Mouse (Mus musculus) midbrain, embryonic 15.5 days (tissue): Measurements from ENCODE around the gene AI837181. TPM values are rescaled to one million over a fixed set of nuclear protein-coding genes. Genes with fewer than 3 reads are reported as not detected.
"Not testable (repeated sequence)": the region's sequence is repeated elsewhere in the genome, so short reads cannot be mapped to it uniquely, and the experiment has no call there.

ENCODE experiments used
- ATAC-seq: fragments of 200-750 bp; cut with Nextera tagmentation; replicated peaks from 2 replicates; pipeline ENCODE4 v1.8.0; 2017; ENCODE audit warnings: moderate TSS enrichment
- H3K27ac ChIP-seq: fragments of 300-500 bp; sonication (generic); 2 replicates; pipeline ENCODE4 v1.5.1; 2015; ENCODE audit warnings: mild to moderate bottlenecking, inconsistent platforms
- H3K27me3 ChIP-seq: fragments of 300-500 bp; sonication (generic); replicated peaks from 2 replicates; pipeline ENCODE4 v1.6.1; 2015; ENCODE audit warnings: inconsistent platforms
- H3K36me3 ChIP-seq: fragments of 300-500 bp; sonication (generic); replicated peaks from 2 replicates; pipeline ENCODE4 v1.6.1; 2015; ENCODE audit warnings: inconsistent platforms
- H3K4me1 ChIP-seq: fragments of 300-500 bp; sonication (generic); 2 replicates; pipeline ENCODE4 v1.6.1; 2015; ENCODE audit warnings: inconsistent platforms
- H3K4me2 ChIP-seq: fragments of 300-500 bp; sonication (generic); 2 replicates; pipeline ENCODE4 v1.6.1; 2015; ENCODE audit warnings: inconsistent platforms, mild to moderate bottlenecking, moderate library complexity
- H3K4me3 ChIP-seq: fragments of 300-500 bp; sonication (generic); 2 replicates; pipeline ENCODE4 v1.5.1; 2015; ENCODE audit warnings: mild to moderate bottlenecking, inconsistent platforms
- H3K9ac ChIP-seq: fragments of 300-500 bp; sonication (generic); 2 replicates; pipeline ENCODE4 v1.6.1; 2015; ENCODE audit warnings: mild to moderate bottlenecking, inconsistent platforms
- H3K9me3 ChIP-seq: fragments of 300-500 bp; sonication (generic); 2 replicates; pipeline ENCODE4 v1.6.1; 2016; ENCODE audit warnings: inconsistent platforms
- WGBS: fragments of 180-500 bp; shearing (Covaris S2); methylation state at CpG from one replicate; pipeline ENCODE4 v1.1.7; 2015; ENCODE audit warnings: mixed read lengths; 5-methylcytosine and 5-hydroxymethylcytosine counted together
- polyA plus RNA-seq: library from polyadenylated mRNA; unstranded; fragments of >200 nt; fragmentation: Nextera tagmentation; extraction: Ambion mirVana; gene quantifications from 2 replicates; pipeline ENCODE4 v1.2.1, GENCODE M21; 2015

Gene AI837181
- polyA plus RNA-seq, result 71.5 and 74.9 TPM in 2 replicates

DNA sequence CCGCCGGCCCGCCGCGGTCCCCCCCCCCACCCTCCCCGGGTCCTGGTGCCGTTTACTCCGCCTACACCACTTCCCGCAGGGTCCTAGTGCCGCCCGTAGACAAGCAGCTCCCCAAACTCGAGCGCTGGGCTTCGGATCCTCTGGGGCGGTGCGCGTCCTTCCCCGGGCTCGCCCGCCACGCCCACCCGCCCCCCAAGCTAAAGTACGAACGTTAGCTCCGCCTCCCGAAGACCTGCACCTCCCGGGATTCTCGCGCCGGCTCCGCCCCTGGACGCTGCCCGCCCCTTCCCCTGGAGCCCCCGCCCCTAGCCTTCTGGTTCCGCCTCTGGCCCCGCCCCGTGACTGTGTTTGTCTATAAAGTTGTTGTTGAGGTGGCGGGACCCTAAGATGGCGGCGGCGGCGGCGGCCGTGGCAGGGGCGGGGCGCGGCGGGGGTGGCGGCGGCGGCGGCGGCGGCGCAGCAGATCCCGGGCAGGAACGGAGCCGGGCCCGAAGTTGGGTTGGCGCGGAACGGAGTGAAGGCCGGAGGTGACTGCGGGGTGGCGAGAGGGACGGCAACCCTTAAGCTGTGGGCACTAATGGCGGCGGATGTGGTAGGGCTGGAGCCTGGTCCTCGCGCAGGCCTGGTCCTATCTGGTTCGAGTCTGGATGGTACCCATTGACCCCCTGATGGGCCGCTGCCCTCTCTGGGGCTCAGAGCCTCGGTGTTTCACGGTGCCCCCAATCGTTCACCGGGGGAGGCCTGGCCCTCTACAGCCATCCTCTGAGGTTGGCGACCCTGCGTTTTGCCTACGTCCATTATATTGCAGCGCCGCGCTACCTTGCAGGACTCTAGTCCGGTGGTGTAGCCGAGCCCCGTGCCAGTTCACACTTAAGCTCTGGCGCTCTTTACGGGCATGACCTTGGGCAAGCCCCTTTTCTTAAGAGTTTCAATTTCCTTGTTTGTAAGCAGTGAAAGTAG is at the start of gene AI837181, which contains the start of gene Drap1:
AI837181 (plus strand) TSS at position 363 of the 960 bp plus-strand sequence.
Drap1 (minus strand) TSS at position 198 of the 960 bp plus-strand sequence.
- Histone ChIP-seq H3K9me3 (no peaks in the 10 kb centered on the region), H3K4me1 (peaks cover 39% of the 10 kb centered on the region), H3K27me3 (no peaks in the 10 kb centered on the region), H3K9ac (peak within 1 kb of the TSS; percentile 85), H3K27ac (peak within 1 kb of the TSS; percentile 88), H3K4me2 (peak within 1 kb of the TSS; percentile 84), H3K36me3 (peaks cover 14% of the 10 kb centered on the region; the same call in 1 of the 2 replicates), H3K4me3 (peak within 1 kb of the TSS; percentile 64)
- WGBS, result under 1% methylated on average over 79 of the region's 87 CpGs
- ATAC-seq, result peak; percentile 93

GRCm38 (mm10) chr19:5377446-5377845 is 47.5 kb upstream of the AI837181 start:
- Histone ChIP-seq H3K9me3 (no peaks in the 10 kb centered on the region), H3K36me3 (peaks cover 58% of the 10 kb centered on the region), H3K4me3 (no peak overlapping the region), H3K27ac (no peak overlapping the region), H3K4me2 (no peak overlapping the region), H3K9ac (no peak overlapping the region), H3K27me3 (no peaks in the 10 kb centered on the region), H3K4me1 (no peaks in the 10 kb centered on the region)
- WGBS, result 95% methylated on average over 1 of the region's 1 CpGs
- ATAC-seq, result no peak

GRCm38 (mm10) chr19:5383326-5383725 is 41.6 kb upstream of the AI837181 start:
- Histone ChIP-seq H3K9me3 (no peaks in the 10 kb centered on the region), H3K36me3 (peaks cover 66% of the 10 kb centered on the region), H3K27me3 (no peaks in the 10 kb centered on the region), H3K4me1 (peaks cover 18% of the 10 kb centered on the region), H3K4me3 (no peak overlapping the region), H3K4me2 (no peak overlapping the region), H3K9ac (no peak overlapping the region), H3K27ac (no peak overlapping the region)
- ATAC-seq, result no peak
- WGBS, result 95% methylated on average over 12 of the region's 12 CpGs

DNA sequence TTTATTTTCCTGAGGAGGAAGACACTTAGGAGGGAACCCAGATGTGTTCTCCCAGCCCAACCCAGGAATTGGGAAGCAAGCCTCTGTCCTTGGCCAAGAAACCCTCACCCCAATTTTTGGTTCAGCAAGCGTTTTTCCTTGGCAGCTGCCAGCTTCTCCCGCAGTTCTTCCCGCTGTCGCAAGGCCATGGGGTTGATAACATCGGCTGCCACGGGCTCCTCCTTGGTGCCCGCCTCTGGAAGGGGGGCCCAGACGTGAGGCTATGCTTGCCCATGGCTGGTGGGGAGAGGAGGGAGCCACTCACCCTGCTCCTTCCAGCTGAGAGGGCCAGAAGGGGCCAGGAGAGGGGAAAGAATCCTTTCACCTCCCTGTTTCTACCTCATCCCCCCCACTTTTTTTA is 40.2 kb upstream of the AI837181 start:
- WGBS, result 96% methylated on average over 8 of the region's 8 CpGs

DNA sequence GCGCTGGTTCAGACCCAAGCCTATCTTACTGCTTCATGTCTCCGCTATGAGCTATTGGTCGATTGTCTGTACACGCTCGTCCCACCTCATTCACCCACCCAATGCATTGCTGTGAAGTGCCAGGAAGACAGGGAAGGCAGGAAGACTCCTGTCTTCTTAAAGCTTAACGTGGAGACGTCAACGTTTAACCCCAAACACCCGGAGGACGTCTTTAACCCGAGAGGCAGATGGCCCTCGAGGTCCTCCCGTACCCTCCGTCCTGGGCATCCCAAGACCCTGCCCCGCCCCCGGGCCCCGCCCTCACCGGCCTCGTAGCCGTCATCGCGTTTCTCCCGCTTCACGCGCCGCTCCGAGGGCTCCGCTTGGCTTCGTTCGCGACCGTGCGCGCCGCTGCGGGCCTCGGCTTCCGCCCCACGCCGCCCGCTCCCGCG is 36.9 kb upstream of the AI837181 start:
- ATAC-seq, result peak; percentile 56
- Histone ChIP-seq H3K9me3 (no peaks in the 10 kb centered on the region), H3K4me3 (peak overlapping the region; percentile 99), H3K4me1 (peaks cover 34% of the 10 kb centered on the region), H3K27me3 (no peaks in the 10 kb centered on the region), H3K27ac (peak overlapping the region; percentile 87), H3K36me3 (peaks cover 23% of the 10 kb centered on the region), H3K9ac (peak overlapping the region; percentile 97), H3K4me2 (peak overlapping the region; percentile 93)
- under 1% methylated on average over 43 of the region's 43 CpGs for WGBS

More for the DNA sequence above, 40.2 kb upstream of the AI837181 start:
- Histone ChIP-seq H3K27ac (no peak overlapping the region), H3K36me3 (peaks cover 53% of the 10 kb centered on the region), H3K4me1 (peaks cover 25% of the 10 kb centered on the region), H3K9ac (no peak overlapping the region), H3K27me3 (no peaks in the 10 kb centered on the region), H3K4me3 (no peak overlapping the region), H3K4me2 (no peak overlapping the region), H3K9me3 (no peaks in the 10 kb centered on the region)
- no peak for ATAC-seq

- peaks cover 34% of the 10 kb centered on the region for H3K4me1 ChIP-seq
- peak within 1 kb of the TSS; percentile 93 for H3K4me2 ChIP-seq
- peak within 1 kb of the TSS; percentile 99 for H3K4me3 ChIP-seq
- H3K9ac ChIP-seq, result peak within 1 kb of the TSS; percentile 97
- peak; percentile 97 for ATAC-seq
- whole genome bisulfite sequencing, result 2% methylated on average over 43 of the region's 43 CpGs
- peaks cover 16% of the 10 kb centered on the region for H3K36me3 ChIP-seq
- no peaks in the 10 kb centered on the region for H3K27me3 ChIP-seq
- H3K9me3 ChIP-seq, result no peaks in the 10 kb centered on the region
- peak within 1 kb of the TSS; percentile 87 for H3K27ac ChIP-seq
Observed at GRCm38 (mm10) chr19:5388588-5389242, 36.2 kb upstream of the AI837181 start, which contains the start of gene Sart1. Gene Sart1, minus strand, starts transcription at chr19:5388703.

DNA sequence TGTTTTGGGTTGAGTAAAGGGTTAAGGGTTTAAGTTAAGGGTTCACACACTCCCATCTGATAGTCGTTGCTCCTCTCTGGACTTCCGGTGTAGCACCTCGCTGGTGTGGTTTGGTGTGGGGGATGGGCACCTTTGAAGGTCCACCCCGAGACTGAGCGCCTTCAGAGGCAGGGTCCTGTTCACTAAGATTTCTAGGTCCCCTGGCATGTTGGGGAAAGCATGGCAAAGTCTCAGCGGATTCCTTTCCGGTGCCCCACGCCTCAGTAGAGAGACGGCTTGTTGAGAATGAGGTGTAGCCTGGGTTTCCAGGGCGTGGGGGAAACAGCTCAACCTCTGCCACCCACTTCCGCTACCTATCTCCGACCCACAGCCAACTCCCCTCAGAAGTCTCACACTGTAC is 35.3 kb upstream of the AI837181 start:
- H3K4me1 ChIP-seq, result peaks cover 34% of the 10 kb centered on the region
- no peak for ATAC-seq
- H3K27ac ChIP-seq, result no peak overlapping the region
- H3K4me3 ChIP-seq, result peak overlapping the region; percentile 99
- H3K9ac ChIP-seq, result no peak overlapping the region
- H3K36me3 ChIP-seq, result peaks cover 8% of the 10 kb centered on the region; the same call in 1 of the 2 replicates
- 62% methylated on average over 12 of the region's 12 CpGs for WGBS
- peak overlapping the region; percentile 93 for H3K4me2 ChIP-seq
- H3K27me3 ChIP-seq, result no peaks in the 10 kb centered on the region
- no peaks in the 10 kb centered on the region for H3K9me3 ChIP-seq

DNA sequence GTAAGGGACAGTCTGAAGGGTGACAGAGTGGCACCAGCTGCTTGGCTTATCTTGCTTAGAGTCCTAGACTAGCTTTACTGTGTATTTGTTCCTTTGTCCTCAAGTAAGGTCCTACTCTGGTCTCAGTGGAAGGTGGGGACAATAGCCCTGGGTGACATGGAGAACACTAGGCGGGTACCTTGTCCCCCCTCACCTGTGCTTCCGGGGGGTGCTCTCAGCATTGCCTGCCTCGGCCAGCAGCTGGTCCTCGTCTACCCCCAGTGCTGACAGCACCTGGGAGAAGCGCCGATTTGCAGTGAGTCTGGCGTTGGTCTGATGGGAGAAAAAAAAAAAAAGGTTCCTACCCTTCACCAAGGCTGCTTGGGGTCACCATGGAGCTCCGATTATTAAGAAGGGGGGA is 34.5 kb upstream of the AI837181 start:
- H3K4me2 ChIP-seq, result no peak overlapping the region; the same call in 1 of the 2 replicates
- WGBS, result 90% methylated on average over 8 of the region's 8 CpGs
- no peak overlapping the region for H3K27ac ChIP-seq

DNA sequence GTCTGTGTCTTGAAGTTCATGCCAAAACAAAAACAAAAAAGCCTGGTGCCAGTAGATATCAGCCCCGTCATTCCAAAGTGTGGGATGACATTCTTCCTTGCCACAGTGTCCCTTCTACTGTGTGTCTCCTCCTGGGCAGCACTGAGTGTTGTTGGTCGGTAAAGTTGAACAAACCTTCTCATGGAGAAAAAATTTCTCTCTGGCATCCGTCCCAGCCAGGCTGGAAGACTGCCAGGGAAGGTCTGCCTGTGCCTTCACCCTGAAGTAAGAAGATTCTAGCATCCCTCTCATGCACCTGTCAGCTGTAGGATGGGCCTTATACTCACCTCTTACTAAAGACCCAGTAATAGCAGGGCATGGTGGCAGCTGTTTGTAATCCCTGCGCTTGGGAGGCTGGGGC is 32.1 kb upstream of the AI837181 start:
- Histone ChIP-seq H3K4me1 (peaks cover 17% of the 10 kb centered on the region), H3K9me3 (no peaks in the 10 kb centered on the region), H3K4me3 (no peak overlapping the region), H3K9ac (no peak overlapping the region), H3K27me3 (no peaks in the 10 kb centered on the region), H3K36me3 (no peaks in the 10 kb centered on the region), H3K4me2 (no peak overlapping the region), H3K27ac (no peak overlapping the region)
- no peak for ATAC-seq
- 62% methylated on average over 4 of the region's 4 CpGs for WGBS

More for the DNA sequence above, 34.5 kb upstream of the AI837181 start:
- Histone ChIP-seq H3K4me3 (no peak overlapping the region), H3K36me3 (peaks cover 3% of the 10 kb centered on the region; the same call in 1 of the 2 replicates), H3K27me3 (no peaks in the 10 kb centered on the region), H3K4me1 (peaks cover 34% of the 10 kb centered on the region), H3K9ac (no peak overlapping the region), H3K9me3 (no peaks in the 10 kb centered on the region)
- ATAC-seq, result no peak

DNA sequence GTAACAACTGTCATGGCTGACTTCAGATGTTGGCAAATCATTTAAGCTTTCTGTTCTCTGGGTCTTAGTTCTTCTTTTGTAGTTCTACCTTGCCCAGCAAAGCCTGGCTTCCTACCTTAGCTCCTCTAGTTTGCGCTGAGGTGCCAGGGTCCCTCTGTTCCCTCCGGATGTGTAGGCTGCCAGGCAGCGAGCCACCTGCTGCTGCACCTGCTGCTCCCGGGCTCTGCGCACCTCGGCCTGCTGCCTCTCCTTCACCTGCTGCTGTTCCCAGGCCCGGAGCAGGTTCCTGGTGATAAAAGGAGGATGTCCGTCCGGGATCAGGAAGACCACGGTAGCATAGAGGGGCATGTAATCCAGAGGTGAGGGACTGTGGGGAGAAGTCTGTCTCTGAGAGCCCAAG is 30.8 kb upstream of the AI837181 start:
- Histone ChIP-seq H3K27me3 (no peaks in the 10 kb centered on the region), H3K9ac (no peak overlapping the region), H3K36me3 (no peaks in the 10 kb centered on the region), H3K9me3 (no peaks in the 10 kb centered on the region), H3K27ac (no peak overlapping the region), H3K4me3 (no peak overlapping the region), H3K4me1 (peaks cover 15% of the 10 kb centered on the region), H3K4me2 (no peak overlapping the region)
- ATAC-seq, result no peak
- WGBS, result 57% methylated on average over 10 of the region's 10 CpGs

DNA sequence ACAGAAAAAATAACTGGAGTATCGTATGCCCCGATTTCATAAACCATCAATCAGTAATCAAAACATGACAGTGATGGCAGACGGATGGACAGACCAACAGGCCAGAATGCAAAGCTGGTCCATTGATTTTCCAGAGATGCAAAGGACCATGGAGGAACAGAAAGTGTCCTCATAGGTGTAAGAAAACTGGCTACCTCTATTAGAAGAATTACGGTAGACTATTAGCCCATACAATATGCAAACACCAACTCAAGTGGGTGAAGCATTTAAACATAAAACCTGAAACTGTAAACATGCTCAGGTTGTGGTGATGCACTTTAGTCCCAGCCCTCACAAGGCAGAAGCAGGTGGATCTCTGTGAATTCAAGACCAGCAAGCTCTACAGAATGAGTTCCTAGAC is 29.6 kb upstream of the AI837181 start:
- H3K27ac ChIP-seq, result no peak overlapping the region
- no peak for ATAC-seq
- H3K27me3 ChIP-seq, result no peaks in the 10 kb centered on the region
- 72% methylated on average over 4 of the region's 4 CpGs for WGBS
- no peak overlapping the region for H3K4me2 ChIP-seq
- peaks cover 3% of the 10 kb centered on the region; the same call in 1 of the 2 replicates for H3K4me1 ChIP-seq
- H3K9me3 ChIP-seq, result no peaks in the 10 kb centered on the region
- no peak overlapping the region for H3K9ac ChIP-seq
- no peak overlapping the region for H3K4me3 ChIP-seq
- H3K36me3 ChIP-seq, result no peaks in the 10 kb centered on the region

- WGBS, result 64% methylated on average over 4 of the region's 4 CpGs
- H3K4me3 ChIP-seq, H3K9ac ChIP-seq, H3K9me3 ChIP-seq, H3K27ac ChIP-seq, H3K36me3 ChIP-seq, ATAC-seq, H3K27me3 ChIP-seq, H3K4me1 ChIP-seq, H3K4me2 ChIP-seq: not testable (repeated sequence)
Observed at GRCm38 (mm10) chr19:5401073-5401472, 23.9 kb upstream of the AI837181 start.
